Mouse (Mus musculus) heart, postnatal 36 days (tissue): ENCODE results near the gene Fam222a. TPM values are rescaled to one million over a fixed set of nuclear protein-coding genes. Genes with fewer than 3 reads are reported as not detected.

Source experiments
- DNase-seq, 2 experiments: peaks; one replicate each; pipeline ENCODE4 v3.0.0; 2021 to 2022
- intact Hi-C: fragments of 180-260 bp; cut with DNase I; formaldehyde crosslinking; loops from one replicate; pipeline ENCODE4 v1.15.1; 2025
- total RNA-seq, 2 experiments: library from RNA; stranded (reverse); gene quantifications; 2 replicates each; pipeline ENCODE4 v1.2.3; 2021

The Fam222a gene
- total RNA-seq = 1 to 10 TPM; 1.6 to 1.9 TPM

DNA sequence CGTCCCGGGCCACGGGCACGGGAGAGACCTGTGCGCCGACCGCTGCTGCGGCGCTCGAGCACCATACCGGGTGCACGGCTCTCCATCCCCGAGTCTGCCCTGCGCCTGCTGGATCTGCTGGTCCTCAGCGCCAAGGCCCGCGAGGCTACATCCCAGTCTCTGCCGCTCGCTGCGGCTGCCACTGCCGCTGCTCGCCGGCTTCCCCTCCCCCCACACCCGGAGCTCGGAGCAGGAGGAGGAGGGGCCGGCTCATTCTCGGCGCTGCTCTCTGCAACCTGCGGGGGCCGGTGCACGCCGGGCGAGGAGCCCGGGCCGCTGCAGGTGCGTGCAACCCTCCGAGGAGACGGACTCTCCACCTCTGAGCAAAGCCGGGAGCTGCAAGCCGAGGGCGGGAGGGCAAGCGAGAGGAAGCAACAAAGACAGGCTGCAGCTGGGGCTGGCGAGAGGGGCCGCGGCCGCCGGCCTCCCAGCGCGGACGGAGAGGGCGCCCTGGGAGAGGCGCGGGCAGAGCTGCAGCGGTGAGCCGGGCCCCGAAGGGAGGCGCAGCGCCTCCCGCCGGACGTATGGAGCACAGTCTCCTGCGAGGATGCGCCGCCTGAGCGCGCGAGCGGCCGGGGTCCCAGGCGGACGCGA, at the start of gene Fam222a:
Gene Fam222a, plus strand, starts transcription at position 452 of the 633 bp plus-strand sequence.
- peak; percentile 60 to 74 for DNase-seq
- intact Hi-C loops = loop anchor here (2.0 kb wide), 2 partner anchors 41 to 107 kb away; no protein-coding TSS in a partner anchor

DNA sequence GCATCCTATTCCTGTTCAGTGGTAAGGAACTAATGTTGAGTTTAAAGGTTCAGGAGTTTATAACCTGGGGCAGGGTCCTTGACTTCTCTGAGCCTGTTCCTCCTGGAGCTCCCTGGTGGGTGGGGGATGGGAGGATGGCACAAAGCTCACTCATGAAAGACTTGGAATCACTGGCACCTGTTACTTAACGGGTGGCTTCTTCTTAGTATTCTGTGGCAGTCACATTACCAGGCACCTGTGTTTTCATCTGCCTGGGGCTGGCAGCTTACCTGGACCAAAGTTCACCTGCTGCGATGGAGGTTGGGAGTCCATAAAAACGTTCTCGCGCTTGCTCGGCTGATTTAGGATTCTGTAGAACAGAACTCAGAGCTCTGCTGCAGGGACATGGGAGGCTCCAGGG, 39.5 kb upstream of the Fam222a start:
- intact Hi-C loops = no loop called here
- DNase-seq = no peak

DNA sequence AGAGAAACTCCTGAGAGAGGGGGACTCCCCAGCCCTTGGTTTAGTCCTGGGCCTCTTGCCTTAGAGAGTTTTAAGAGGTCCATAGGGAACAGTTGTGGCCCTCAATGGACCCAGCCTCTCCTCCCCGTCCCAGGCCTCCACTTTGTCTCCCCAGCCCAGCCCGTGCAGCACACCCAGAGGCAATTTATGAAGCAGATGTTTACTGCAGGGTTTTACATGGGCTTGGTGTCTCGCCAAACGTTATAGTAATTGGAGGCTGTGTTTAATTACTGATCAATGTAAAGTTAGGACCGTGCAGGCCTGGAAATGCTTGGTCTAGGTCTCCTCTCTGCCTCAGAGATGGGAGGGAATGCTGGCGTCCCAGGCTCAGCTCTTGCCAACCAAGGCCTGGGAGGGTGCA, 37.5 kb upstream of the Fam222a start:
- DNase-seq = no peak
- intact Hi-C loops = no loop called here

DNA sequence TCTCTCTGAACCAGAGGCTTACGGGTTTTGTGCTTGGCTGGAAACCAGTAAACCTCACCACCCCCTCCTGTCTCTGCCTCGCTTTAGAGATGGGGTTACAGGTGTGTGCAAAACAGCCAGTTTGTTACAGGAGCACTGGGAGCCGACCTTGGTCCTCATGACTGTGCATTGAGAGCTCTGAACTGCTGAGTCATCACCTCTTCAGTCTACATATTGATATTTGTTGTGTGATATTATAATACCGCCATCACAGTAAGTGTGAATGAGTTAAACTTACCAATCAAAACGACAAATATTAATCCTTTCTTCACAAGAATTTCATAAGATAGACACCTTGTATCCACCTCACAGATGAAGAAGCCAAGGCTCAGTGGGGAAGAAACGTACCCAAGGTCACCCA, 35.8 kb upstream of the Fam222a start:
- intact Hi-C loops = no loop called here
- no peak for DNase-seq

DNA sequence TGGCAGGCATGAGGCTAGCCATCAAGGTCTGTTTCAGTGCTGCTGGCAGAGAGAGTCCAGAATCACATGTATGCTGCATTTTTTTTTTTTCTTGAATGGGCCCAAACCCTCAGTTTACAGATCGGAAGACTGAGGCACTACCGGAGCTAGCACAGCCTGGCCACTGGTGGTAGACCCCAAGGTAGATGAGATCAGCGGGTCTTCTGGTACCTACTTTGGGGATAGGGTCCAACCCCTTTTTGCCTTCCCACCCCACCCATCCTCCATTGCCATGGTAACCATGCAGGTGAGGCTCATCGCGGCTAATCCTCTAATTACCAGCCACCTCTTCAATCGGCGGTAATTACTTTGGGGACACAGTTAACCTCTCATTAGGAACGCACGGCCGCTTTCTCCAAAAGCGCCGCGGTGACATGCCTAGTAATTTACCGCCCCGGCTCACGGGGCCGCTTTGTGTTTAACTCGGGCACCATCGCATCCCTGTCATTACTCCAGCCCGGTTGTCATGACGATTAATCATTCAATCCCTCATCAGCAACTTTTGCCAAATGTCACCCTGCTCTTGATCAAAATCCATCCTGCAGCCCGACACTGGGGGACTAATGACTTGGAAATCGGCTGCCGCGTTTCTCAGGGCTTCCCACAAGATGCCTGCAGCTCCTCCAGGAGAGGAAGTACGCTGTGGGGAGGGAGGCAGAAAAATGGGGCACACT, 30.4 kb upstream of the Fam222a start:
- intact Hi-C loops = no loop called here
- no peak for DNase-seq

DNA sequence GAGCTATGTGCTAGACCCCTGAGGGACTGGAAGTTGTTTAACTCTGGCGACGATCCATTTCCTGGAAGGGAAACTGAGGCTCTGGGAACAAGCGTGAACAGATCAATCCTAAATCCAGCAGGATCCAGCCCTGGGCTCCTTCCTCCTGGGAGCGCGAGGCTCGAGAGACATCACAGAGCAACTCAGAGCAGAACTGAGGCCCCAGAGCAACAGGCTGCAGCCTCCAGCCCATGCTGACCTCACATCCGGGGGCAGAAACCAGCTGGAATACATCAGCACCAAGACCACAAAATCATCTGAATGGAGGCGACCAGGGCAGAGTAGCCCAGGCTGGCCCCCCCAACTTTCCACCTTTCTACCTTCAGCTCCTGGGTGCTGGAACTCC, 29.8 kb upstream of the Fam222a start:
- intact Hi-C loops = no loop called here
- peak in 1 of 2 experiments; percentile 6 for DNase-seq

DNA sequence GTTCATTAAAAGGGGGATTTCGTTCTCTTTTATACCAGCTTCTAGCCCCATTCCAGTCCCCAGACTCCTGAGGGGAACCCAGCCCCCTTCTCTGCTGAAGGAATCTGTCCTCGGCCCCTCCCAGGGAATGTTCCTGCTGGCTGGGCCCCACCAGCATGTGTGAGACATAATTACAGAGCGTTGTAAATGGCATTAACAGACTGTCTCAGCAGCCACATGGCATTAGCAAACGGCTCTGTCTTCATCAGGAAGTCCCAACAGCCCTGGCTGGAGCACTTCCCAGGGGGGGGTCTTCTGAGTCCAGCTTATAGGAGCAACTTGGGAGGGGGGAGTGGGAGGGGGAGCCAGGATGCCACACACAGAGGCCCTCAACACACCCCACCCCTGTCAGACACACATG, 29.1 kb upstream of the Fam222a start:
- no peak for DNase-seq
- intact Hi-C loops = no loop called here

DNA sequence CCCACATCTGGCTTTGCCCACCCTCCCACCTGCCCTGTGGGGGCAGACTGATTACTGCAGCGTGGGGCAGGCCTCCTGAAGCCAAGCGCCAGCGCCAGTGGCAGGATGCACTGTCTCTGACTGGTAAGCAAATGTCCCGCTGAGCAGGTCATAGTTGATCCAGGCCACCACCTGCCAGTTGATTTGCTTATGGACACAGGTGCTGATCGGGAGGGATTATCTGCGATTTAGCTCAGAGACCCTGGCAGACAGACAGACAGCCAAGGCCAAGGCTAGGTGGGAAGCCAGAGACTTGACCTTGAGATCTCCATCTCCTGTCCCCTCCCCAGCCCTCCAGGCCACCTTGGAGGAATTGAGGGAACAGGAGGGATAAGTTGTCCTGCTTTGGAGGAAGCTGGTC, 28.1 kb upstream of the Fam222a start:
- intact Hi-C loops = no loop called here
- no peak for DNase-seq

DNA sequence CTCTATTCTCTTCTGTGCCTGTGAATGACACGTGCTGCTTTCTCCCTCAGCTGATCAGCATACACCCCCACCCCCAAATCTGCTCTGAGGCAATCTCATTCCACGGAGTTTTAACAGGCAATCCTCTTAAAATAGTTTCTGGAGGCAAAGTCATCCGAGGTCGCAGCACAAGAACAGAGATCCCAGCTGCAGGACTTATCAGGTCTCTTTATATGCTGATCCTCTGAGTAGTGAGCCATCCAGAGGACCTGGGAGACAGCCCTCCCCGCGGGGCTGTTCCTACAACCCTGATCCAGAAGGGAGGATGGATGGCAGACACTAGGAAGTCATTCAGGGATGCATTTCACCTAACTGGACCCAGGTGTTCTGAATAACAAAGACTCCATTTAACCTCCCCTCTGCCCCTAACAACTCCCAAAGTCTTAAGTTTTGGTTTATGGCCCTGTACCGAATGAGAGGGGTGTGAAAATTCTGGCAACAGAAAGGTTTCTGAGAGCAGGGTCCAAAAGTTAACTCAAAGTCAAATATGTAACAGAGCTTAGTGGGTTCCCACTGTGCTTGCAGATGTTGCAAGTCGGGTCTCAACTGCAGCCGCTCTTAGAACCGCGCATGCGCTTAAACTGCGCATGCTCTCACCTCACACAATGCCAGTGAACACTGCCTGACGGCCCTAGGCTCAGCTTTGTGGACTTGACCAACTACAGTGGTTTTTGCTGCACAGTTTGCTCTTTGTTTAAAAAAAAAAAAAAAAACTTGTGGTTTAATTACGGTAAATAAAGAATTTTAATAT, 26.0 kb upstream of the Fam222a start:
- DNase-seq = no peak
- intact Hi-C loops = no loop called here

DNA sequence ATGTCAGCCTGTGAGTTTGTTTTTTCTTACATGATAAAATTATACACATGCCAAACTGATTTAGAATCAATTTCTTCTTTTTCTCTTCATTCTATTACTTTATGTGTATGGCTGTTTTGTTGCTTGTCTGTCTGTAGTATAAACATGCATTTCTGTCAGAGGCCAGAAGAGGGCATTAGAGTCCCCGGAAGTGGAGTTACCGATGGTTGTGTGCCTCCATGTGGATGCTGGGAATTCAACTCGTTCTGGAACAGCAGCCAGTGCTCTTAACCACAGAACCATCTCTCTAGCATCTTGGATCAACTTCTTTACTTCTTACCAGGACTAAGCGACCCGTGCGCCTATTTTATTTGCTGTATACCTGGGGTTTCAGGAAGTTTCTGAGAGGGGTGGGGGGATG, 24.2 kb upstream of the Fam222a start:
- DNase-seq = no peak
- intact Hi-C loops = no loop called here

DNA sequence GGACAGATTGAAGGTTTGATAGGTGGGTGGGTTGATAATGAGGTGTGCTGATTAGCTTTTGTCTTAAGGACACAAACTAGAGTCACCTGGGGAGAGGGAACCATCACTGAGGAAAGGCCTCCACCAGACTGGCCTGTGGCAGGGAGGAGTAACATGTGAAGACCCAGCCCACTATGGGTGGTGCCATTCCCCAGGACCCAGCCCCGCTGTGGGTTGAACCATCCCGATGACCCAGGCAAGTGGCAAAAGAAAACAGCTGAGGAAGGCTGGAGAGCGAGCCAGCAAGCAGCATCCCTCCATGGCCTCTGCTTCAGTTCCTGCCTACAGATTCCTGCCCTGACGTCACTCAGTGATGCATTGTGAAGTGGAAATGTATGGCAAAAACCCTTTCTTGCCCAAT, 23.6 kb upstream of the Fam222a start:
- intact Hi-C loops = no loop called here
- no peak for DNase-seq

DNA sequence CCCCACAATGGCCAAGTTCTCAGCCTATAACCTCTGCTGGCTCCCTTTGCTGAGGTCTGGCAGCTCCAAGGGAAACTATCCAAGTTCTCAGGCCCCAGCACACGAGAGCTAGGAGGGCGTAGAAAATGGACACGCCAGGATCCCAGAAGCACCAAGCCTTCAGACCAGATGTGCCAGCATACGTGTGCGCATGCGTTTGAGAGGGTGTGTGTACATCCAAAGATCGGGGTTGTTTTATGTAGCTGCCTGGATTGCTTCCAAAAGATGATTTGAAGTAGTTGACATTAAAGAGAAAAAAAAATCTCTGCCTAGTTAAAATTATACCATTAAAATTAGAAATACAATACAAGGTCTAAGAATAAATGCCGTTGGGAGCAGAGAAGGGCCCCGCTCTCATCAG, 22.7 kb upstream of the Fam222a start:
- intact Hi-C loops = no loop called here

DNA sequence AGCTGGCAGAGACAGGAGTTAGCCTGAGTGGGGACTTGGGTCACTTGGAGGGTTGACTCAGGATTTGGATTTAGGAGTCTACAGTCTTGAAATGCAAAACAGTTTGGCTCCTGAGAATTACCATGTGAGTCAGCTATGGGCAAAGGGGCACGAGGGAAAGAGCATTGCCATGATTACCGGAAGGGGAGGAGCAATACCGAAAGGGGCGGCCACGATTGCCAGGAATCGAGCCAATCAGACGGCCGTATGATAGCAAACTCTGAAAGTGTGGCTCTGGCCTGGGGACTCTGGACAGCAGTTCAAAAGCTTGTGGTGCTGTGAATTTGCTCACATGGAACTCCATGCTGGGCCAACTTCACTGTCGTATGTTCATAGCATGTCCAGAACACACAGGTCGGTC, 18.8 kb upstream of the Fam222a start:
- intact Hi-C loops = no loop called here
- no peak for DNase-seq

More for the DNA sequence above, 22.7 kb upstream of the Fam222a start:
- no peak for DNase-seq

DNA sequence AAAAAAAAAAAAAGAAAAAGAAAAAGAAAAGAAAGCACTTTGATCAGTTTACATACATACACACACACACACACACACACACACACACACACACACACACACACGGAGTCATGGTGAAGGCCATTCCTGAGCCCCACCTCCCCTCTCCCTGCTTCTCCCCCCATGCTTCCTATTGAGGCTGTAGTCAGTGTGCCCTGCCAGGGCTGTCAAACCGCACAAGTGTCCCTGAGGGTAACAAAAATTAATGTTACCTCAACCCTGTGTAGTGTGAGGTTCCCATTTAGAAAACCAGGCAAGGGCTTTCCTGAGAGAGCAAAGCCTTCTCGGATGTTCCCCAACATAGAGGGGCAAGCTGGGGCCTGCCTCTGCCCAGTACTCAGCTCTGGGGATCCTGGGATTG, 18.0 kb upstream of the Fam222a start:
- intact Hi-C loops = no loop called here
- DNase-seq = no peak

DNA sequence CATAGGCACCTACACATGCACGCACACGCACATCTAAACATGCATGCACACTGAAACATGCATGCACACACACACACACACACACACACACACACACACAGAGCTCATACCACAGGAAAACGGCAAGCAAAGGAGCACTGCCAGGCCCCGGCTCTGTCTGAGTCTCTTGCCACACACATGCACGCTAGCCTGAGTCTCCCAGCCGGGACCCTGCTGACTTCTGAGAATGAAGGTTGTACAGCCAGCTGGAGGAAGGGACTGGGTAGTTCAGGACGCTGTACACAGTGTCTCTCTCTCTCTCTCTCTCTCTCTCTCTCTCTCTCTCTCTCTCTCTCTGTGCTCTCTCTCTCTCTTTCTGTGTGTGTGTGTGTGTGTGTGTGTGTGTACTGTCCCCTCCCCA, 17.4 kb upstream of the Fam222a start:
- DNase-seq = no peak
- intact Hi-C loops = no loop called here

DNA sequence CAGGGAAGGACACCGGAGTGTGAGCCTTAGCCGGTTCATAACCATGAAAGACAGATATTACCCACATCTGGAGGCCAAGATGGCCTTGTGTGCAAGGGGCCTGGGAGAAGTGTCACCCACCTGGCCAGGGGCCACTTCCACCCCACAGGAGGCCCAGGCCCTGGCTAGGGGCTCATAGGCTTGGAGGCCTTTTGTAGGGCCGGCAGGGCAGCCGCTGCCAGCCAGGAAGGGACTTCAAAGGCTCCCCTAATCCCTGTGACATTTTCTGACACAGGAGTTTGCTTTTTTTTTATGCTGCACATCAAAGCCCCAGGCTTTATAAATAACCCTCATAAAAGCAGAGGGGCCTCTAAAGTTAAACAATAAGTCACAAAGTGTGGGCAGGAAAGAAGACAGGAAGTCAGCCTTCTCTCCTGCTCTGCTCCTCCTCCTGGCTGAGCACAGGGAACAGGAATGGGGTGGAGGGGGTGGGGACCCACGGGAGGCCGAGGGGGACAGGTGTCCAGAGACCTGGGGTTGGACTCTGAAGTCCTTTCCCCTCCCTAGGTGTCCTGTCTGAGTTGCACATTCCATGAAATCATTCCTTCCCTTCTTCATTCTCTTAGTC, 16.8 kb upstream of the Fam222a start:
- intact Hi-C loops = no loop called here
- DNase-seq = no peak

DNA sequence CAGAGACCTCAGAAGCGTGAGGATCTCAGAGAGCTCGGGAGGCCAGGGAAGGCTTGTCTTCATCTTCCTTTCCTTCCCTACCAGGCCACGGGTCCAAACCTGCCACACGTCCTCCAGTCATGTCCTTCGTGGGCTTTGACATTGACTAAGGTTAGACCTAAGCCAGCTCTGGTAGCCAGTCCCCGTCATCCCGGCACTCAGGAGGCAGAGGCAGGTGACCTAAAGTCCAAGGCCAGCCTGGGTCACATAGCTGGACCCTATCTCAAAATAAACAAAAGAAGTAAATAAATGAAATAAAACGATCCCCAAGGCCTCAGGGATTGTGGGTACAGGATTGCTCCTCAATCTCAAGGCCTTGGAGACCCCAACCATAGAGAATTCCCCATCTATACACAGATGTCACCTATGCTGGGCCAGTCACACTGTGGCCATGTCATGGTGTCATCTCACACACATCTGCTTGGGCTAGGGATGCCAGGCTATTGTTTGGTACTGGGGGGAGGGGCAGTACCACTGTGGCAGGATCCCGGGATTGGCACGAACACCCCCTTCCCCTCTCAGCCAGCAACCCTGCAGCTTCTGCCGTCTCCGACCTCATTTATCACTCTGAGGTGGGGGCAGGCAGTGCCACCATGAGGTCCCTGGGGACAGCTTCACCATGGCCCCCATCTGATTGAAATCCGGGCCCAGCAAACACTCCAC, 15.2 kb upstream of the Fam222a start:
- intact Hi-C loops = no loop called here
- DNase-seq = no peak

DNA sequence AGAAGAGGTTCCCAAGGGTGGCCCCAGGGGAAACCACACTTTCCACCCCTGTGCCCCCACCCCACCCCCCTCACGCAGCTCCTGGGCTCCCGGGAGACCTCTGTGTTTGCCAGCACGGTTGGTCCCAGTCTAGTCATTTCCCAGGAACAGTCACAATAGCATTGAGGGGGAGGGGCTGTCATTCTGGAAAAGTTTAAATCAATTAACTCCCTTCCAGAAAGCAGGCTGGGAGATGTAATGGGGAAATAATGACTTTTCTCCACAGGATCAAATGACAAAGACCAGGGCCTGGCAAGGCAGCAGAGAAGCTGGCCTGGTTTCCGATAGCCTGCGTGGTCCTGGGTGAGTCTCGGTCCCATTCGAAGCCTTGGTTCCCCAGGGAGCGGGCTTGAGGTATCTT, 14.1 kb upstream of the Fam222a start:
- intact Hi-C loops = no loop called here
- no peak for DNase-seq

DNA sequence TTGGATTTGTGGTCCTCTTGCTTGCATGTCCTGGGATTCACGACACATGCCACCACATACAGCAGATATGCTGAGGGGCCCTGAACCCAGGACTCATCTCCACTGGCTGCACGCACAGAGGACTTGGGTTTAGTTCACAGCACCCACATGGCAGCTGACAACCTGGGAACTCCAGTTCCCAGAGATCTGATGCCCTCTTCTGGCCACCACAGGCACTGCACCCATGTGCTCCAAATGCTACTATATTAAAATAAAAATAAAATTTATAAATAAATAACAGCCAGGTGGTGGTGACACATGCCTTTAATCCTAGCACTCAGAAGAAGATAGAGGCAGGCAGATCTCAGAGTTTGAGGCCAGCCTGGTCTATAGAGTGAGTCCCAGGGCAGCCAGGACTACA, 12.4 kb upstream of the Fam222a start:
- intact Hi-C loops = no loop called here
- DNase-seq = no peak

DNA sequence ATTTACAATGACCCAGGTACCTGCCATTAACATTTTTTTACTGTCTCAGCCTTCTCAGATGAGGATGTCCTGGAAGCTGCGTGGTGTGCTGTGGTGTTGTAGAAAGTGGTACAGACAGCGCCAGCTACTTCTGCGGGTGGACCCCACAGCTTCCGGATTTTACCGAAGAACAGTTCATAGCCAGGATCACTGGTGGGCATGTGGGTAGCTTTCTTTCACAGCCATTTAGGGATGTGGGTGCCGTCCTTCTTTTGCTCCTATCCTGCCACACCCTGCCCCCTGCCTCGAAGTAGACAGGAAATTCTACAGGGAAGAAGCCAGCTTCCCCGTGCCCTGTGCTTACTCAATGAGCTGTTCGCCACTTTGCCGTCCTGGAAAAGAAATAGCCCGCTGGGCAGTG, 11.7 kb upstream of the Fam222a start:
- intact Hi-C loops = no loop called here
- no peak for DNase-seq
